In the genomic region with DNA sequence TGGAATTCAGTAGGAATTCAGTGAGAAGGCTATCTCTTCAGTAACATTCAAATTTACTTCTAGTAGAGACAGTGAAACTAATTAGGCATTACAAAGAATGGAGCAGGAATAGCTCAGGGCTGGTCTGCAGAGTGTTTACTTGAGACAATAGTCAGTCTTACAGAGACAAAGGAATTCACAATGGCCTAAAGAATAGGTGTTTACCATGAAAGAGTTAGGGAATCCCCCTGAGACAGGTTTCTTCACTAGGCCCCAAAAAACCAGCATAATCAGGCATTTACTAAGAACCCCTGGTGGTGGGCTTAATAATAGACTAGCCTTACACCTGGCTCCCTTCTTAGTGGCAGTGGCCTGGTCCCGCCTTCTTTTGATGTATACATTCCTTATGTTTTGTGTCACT, we compare ENCODE assay signal across 6 mouse cellular contexts.
DNase-seq lines count a peak whose midpoint lies in the region; TF ChIP-seq lines count a peak whose summit lies in the region.
"Not testable (repeated sequence)": the region's sequence is repeated elsewhere in the genome, so short reads cannot be mapped to it uniquely, and the experiment has no call there.

No protein-coding gene starts in this region.

- in situ Hi-C loops in ES-E14 (cut with MboI; ENCODE audit: low sequenced_read_pairs in 2 of 2, unreplicated experiment in 2 of 2), result not testable (repeated sequence)

- H3K36me3 ChIP-seq in ES-Bruce4 (ENCODE audit: control insufficient read depth, insufficient read depth, low read length, poor library complexity, severe bottlenecking); ES-E14 (ENCODE audit: control insufficient read depth, insufficient read depth, low read length, poor library complexity, severe bottlenecking): not testable (repeated sequence)

- H3K4me3 ChIP-seq in ES-Bruce4 (ENCODE audit: low read depth, low read length); ES-E14 (ENCODE audit: insufficient read depth in 1 of 2, low read depth in 1 of 2, low read length in 2 of 2, poor library complexity in 1 of 2, severe bottlenecking in 1 of 2): not testable (repeated sequence)

- H3K27me3 ChIP-seq in ES-Bruce4 (ENCODE audit: control insufficient read depth, insufficient read depth, low read length, poor library complexity, severe bottlenecking), result not testable (repeated sequence)

- H3K9ac ChIP-seq in ES-Bruce4 (ENCODE audit: low read depth, poor library complexity, severe bottlenecking); ES-E14 (ENCODE audit: insufficient read depth, low read depth, low read length, poor library complexity, severe bottlenecking): not testable (repeated sequence)

- not testable (repeated sequence) for H3K9me3 ChIP-seq in ES-Bruce4 (replicated peaks; ENCODE audit: control insufficient read depth, insufficient read depth, low read length, poor library complexity, severe bottlenecking); ES-E14 (ENCODE audit: control insufficient read depth, insufficient read depth, low read depth, low read length)

- peak overlapping the region; percentile 80; the same call in 1 of the 2 replicates for H3K27ac ChIP-seq in ES-Bruce4 (ENCODE audit: insufficient read depth, low read length)
- H3K27ac ChIP-seq in ES-E14 (ENCODE audit: insufficient read depth, low read depth, low read length, poor library complexity, severe bottlenecking), result not testable (repeated sequence)

- DNase-seq in ES-CJ7 (ENCODE audit: low read depth, low spot score), result peak; percentile 95
- peak; percentile 71 for DNase-seq in ES-E14 (ENCODE audit: low read depth, low spot score)
- peak; percentile 97 for DNase-seq in R1 (ENCODE audit: low read depth, low spot score)
- peak; percentile 55 for DNase-seq in WW6 (ENCODE audit: low read depth, low spot score)
- peak; percentile 94 for DNase-seq in ZHBTc4 (ENCODE audit: low read depth, low spot score)

- TF ChIP-seq CTCF in ES-Bruce4 (IDR thresholded peaks at IDR 0.05; ENCODE audit: low read depth, low read length), result not testable (repeated sequence)

- TF ChIP-seq EP300 in ES-Bruce4 (IDR thresholded peaks at IDR 0.05; ENCODE audit: insufficient read depth, low read depth, low read length), result not testable (repeated sequence)

- H3K4me1 ChIP-seq in ES-Bruce4 (ENCODE audit: control insufficient read depth, insufficient read depth, low read length); ES-E14 (ENCODE audit: control insufficient read depth in 2 of 2, insufficient read depth in 2 of 2, low read length in 2 of 2, poor library complexity in 1 of 2): not testable (repeated sequence)

- not testable (repeated sequence) for TF ChIP-seq POLR2A in ES-Bruce4 (IDR thresholded peaks at IDR 0.05; ENCODE audit: insufficient read depth, low read length)
